Mouse (Mus musculus) kidney, embryonic 15.5 days (tissue): ENCODE measurements around the gene P2ry6. TPM values are rescaled to one million over a fixed set of nuclear protein-coding genes. Genes with fewer than 3 reads are reported as not detected.

Experiments
- ATAC-seq: fragments of 200-750 bp; cut with Nextera tagmentation; replicated peaks from 2 replicates; pipeline ENCODE4 v1.8.0; 2017; ENCODE audit warnings: moderate TSS enrichment; ENCODE audit not compliant: low FRiP score
- H3K27ac ChIP-seq: fragments of 300-500 bp; sonication (generic); 2 replicates; pipeline ENCODE4 v1.5.1; 2015; ENCODE audit warnings: mild to moderate bottlenecking, inconsistent platforms
- H3K27me3 ChIP-seq: fragments of 300-500 bp; sonication (generic); 2 replicates; pipeline ENCODE4 v1.6.1; 2015; ENCODE audit warnings: inconsistent platforms
- H3K36me3 ChIP-seq: fragments of 300-500 bp; sonication (generic); 2 replicates; pipeline ENCODE4 v1.6.1; 2015; ENCODE audit warnings: inconsistent platforms
- H3K4me1 ChIP-seq: fragments of 300-500 bp; sonication (generic); 2 replicates; pipeline ENCODE4 v1.6.1; 2015; ENCODE audit warnings: inconsistent platforms
- H3K4me2 ChIP-seq: fragments of 300-500 bp; sonication (generic); 2 replicates; pipeline ENCODE4 v1.6.1; 2015; ENCODE audit warnings: moderate library complexity, mild to moderate bottlenecking, inconsistent platforms
- H3K4me3 ChIP-seq: fragments of 300-500 bp; sonication (generic); replicated peaks from 2 replicates; pipeline ENCODE4 v1.5.1; 2015; ENCODE audit warnings: mild to moderate bottlenecking, inconsistent platforms
- H3K9ac ChIP-seq: fragments of 300-500 bp; sonication (generic); 2 replicates; pipeline ENCODE4 v1.6.1; 2015; ENCODE audit warnings: mild to moderate bottlenecking, inconsistent platforms
- H3K9me3 ChIP-seq: fragments of 300-500 bp; sonication (generic); replicated peaks from 2 replicates; pipeline ENCODE4 v1.6.1; 2016; ENCODE audit warnings: inconsistent platforms
- WGBS: fragments of 180-500 bp; shearing (Covaris S2); methylation state at CpG from one replicate; pipeline ENCODE4 v1.1.7; 2015; ENCODE audit warnings: mixed read lengths; 5-methylcytosine and 5-hydroxymethylcytosine counted together
- polyA plus RNA-seq: library from polyadenylated mRNA; unstranded; fragments of >200 nt; fragmentation: Nextera tagmentation; extraction: Ambion mirVana; gene quantifications from 2 replicates; pipeline ENCODE4 v1.2.1, GENCODE M21; 2015

The P2ry6 gene
- polyA plus RNA-seq, 1 experiment from 2014 or later = 5.2 TPM

DNA sequence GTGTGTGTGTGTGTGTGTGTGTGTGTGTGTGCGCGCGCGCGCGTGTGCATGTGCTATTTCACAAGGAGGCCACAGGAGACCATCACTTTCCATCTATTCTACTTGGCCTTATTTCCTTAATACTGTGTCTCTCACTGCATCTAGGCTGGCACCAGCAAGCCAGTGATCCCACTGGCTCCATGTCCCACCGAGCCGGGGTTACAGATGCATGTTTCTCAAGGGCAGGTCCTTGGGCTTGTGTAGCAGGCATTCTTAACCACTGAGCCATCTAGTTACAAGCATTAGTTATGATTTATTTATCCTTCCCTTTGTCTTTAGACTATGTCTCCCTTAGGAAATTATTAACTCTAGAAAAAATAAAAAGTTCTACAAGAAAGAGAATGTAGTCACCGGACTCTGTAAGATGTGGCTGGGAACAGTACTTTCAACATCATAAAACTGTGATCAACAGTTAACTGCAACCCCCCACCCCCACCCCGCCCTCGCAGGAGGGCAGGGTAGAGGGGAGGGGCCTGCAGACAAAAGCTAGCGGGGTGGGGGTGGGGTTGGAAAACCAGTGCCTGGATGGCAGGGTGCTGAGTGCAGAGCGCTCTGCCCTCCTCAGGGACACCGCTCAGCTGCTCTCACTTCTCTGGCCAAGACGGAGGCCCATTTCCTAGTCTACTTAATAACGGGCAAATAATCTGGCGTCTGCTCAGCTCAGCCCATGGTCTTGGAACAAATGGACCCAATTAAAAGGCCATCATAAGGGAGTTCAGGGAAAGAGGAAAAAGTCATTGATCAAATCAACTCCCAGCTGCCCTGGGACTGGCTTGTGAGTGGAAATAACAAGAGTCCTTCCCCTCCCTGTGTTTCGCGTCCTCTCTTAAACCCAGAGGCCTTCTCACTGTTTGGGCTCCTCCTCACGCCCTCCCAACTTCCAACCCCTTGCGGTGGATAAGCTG lies 10.3 kb upstream of the P2ry6 start:
- peak; percentile 85 for ATAC-seq
- H3K4me1 ChIP-seq = peaks cover 25% of the 10 kb centered on the region
- 0 out of 2 replicates have a peak, but pooled peaks cover 3% of the 10 kb centered on the region for H3K27me3 ChIP-seq
- H3K36me3 ChIP-seq = no peaks in the 10 kb centered on the region
- H3K27ac ChIP-seq = peak overlapping the region; percentile 78
- no peak overlapping the region for H3K4me3 ChIP-seq
- H3K4me2 ChIP-seq = peak overlapping the region; percentile 34
- no peaks in the 10 kb centered on the region for H3K9me3 ChIP-seq
- 36% methylated on average over 21 of the region's 21 CpGs for WGBS
- H3K9ac ChIP-seq = no peak overlapping the region

GRCm38 (mm10) chr7:100979175-100979574 lies 4.7 kb upstream of the P2ry6 start:
- Histone ChIP-seq H3K4me2 (no peak overlapping the region), H3K9ac (no peak overlapping the region), H3K27ac (no peak overlapping the region; the same call in 1 of the 2 replicates), H3K27me3 (peaks cover 16% of the 10 kb centered on the region), H3K9me3 (no peaks in the 10 kb centered on the region), H3K36me3 (no peaks in the 10 kb centered on the region), H3K4me3 (no peak overlapping the region), H3K4me1 (peaks cover 34% of the 10 kb centered on the region)
- 44% methylated on average over 2 of the region's 2 CpGs for WGBS
- peak; percentile 37; the same call in 1 of the 2 replicates for ATAC-seq

- Histone ChIP-seq H3K9me3 (no peaks in the 10 kb centered on the region), H3K4me1 (peaks cover 39% of the 10 kb centered on the region), H3K9ac (no peak overlapping the region), H3K27me3 (peaks cover 26% of the 10 kb centered on the region), H3K36me3 (no peaks in the 10 kb centered on the region), H3K4me2 (no peak overlapping the region), H3K4me3 (no peak overlapping the region), H3K27ac (no peak overlapping the region)
- no peak for ATAC-seq
- 82% methylated on average over 5 of the region's 5 CpGs for WGBS
These were observed 3.7 kb upstream of the P2ry6 start for GRCm38 (mm10) chr7:100978171-100978570.

DNA sequence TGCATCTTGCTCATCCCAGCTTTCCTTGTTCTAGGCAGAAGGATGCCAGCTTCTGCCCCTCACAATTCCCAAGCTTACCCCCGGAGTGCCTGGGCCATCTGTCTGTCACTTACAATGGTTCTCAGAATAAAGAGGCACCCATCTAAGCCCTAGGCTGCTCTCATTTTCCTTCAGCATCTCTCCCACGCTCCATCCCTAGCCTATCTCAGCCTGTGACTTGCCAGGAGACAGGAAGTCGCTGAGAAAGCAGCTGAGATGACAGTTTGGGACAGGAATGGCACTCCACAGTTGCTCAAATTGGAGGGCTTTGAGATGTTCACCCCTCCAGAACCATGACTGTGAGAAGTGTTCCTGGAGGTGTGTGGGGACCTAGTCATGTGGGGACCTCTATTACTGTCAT lies 1.6 kb downstream of the P2ry6 start:
- Histone ChIP-seq H3K27me3 (peaks cover 38% of the 10 kb centered on the region), H3K4me2 (no peak overlapping the region), H3K4me1 (peaks cover 35% of the 10 kb centered on the region), H3K4me3 (no peak overlapping the region), H3K36me3 (no peaks in the 10 kb centered on the region), H3K9ac (no peak overlapping the region), H3K27ac (no peak overlapping the region), H3K9me3 (no peaks in the 10 kb centered on the region)
- 56% methylated on average over 3 of the region's 3 CpGs for WGBS
- ATAC-seq = no peak

GRCm38 (mm10) chr7:100968874-100969659 lies 5.4 kb downstream of the P2ry6 start:
- Histone ChIP-seq H3K4me2 (no peak overlapping the region), H3K9me3 (no peaks in the 10 kb centered on the region), H3K27me3 (peaks cover 24% of the 10 kb centered on the region), H3K4me1 (peaks cover 24% of the 10 kb centered on the region), H3K36me3 (no peaks in the 10 kb centered on the region), H3K4me3 (no peak overlapping the region), H3K27ac (no peak overlapping the region), H3K9ac (no peak overlapping the region)
- no peak for ATAC-seq
- 76% methylated on average over 10 of the region's 10 CpGs for WGBS

DNA sequence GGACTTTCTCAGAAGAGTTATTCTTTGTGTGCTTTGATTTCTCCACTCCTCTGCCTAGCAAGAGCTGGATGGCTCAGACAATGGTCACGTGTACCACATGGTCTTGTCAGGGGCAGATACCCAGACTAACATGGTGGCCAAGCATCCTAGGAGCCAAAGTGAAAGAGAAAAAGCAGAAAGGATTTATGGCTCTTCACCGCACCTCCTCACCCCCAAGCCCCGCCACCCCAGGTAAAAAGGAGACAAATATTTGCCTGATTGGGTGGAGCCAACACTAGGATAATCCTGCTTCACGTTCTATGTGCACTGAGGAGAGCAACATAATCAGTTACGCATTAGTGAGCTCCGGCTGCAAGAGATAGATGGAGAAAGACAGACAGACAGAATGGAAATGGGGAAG lies 6.1 kb downstream of the P2ry6 start:
- H3K4me3 ChIP-seq = no peak overlapping the region
- ATAC-seq = no peak
- H3K4me2 ChIP-seq = no peak overlapping the region
- H3K9me3 ChIP-seq = no peaks in the 10 kb centered on the region
- H3K9ac ChIP-seq = no peak overlapping the region
- 81% methylated on average over 6 of the region's 6 CpGs for whole genome bisulfite sequencing
- no peak overlapping the region for H3K27ac ChIP-seq
- peaks cover 20% of the 10 kb centered on the region for H3K4me1 ChIP-seq
- no peaks in the 10 kb centered on the region for H3K36me3 ChIP-seq
- peaks cover 17% of the 10 kb centered on the region for H3K27me3 ChIP-seq

DNA sequence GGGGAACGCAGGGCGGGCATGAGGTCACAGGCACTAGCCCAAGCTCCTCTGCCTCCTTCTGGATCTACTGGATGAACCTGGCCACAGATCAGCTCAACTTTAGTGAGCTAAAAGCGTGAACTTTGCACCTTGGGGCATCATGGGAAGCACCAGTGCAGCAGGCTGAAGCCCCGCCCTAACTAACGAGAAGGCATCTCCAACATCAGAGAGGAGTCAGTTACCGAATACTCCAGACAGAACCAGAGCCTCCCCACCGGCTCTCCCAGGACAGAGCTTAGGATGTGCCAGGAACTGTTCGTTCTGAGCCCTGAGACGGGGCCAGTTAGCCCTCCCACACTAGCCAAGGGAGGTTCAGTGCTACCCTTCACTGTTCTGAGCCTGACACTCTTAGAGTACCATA lies 6.6 kb downstream of the P2ry6 start:
- Histone ChIP-seq H3K9ac (no peak overlapping the region), H3K4me3 (no peak overlapping the region), H3K4me1 (peaks cover 20% of the 10 kb centered on the region), H3K27ac (no peak overlapping the region), H3K36me3 (no peaks in the 10 kb centered on the region), H3K27me3 (peaks cover 11% of the 10 kb centered on the region), H3K4me2 (no peak overlapping the region), H3K9me3 (no peaks in the 10 kb centered on the region)
- no peak for ATAC-seq
- 68% methylated on average over 9 of the region's 9 CpGs for WGBS

DNA sequence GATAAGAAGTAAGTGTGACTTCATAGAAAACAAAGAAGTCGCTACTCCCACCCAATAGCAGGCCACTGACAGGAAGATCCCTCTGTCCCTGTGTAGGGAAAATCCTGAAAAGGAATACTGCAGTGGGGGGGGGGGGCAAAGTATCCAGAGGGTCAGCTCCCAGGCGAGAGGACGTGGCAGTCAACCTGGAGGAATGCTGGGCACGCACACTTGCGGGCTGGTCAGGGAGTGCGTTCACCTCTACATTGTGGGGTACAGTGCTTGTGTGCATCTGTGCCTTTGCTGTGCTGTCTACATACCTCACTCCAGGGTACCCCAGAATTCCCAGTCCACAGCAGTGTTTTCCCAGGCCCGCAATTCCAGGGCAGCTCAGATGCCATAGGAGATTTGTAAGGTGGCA lies 8.4 kb downstream of the P2ry6 start:
- Histone ChIP-seq H3K27ac (no peak overlapping the region), H3K4me2 (no peak overlapping the region), H3K27me3 (0 out of 2 replicates have a peak, but pooled peaks cover 4% of the 10 kb centered on the region), H3K4me1 (peaks cover 20% of the 10 kb centered on the region), H3K9ac (no peak overlapping the region), H3K4me3 (no peak overlapping the region), H3K36me3 (no peaks in the 10 kb centered on the region), H3K9me3 (no peaks in the 10 kb centered on the region)
- ATAC-seq = no peak
- 87% methylated on average over 7 of the region's 7 CpGs for WGBS

- 0 out of 2 replicates have a peak, but pooled peaks cover 4% of the 10 kb centered on the region for H3K27me3 ChIP-seq
These were observed 9.4 kb downstream of the P2ry6 start for GRCm38 (mm10) chr7:100965079-100965478.

DNA sequence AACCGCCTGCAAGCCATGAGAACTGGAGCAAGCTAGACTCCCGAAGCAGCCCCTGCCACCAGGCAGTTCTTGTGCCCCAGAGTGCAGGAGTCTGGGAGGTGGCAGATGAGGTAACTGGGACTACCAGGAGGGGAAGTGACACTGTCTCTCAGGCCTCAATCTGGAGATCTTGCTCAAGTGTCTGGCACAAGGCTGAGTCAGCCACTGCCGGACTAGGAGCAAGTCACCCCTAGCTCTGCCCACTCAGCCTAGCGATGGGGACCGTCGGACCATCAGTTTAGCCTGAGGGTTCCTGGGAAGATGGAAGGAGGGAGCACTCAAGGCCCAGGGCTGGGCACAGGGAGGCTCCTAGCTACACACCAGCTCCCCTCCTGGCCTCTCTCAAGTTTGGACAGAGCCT lies 10.2 kb downstream of the P2ry6 start:
- Histone ChIP-seq H3K27ac (no peak overlapping the region), H3K27me3 (0 out of 2 replicates have a peak, but pooled peaks cover 4% of the 10 kb centered on the region), H3K4me3 (no peak overlapping the region), H3K9ac (no peak overlapping the region), H3K36me3 (no peaks in the 10 kb centered on the region), H3K4me1 (peaks cover 10% of the 10 kb centered on the region; the same call in 1 of the 2 replicates), H3K9me3 (no peaks in the 10 kb centered on the region), H3K4me2 (no peak overlapping the region)
- whole genome bisulfite sequencing = 71% methylated on average over 6 of the region's 6 CpGs
- peak; percentile 9; the same call in 1 of the 2 replicates for ATAC-seq

More at GRCm38 (mm10) chr7:100965079-100965478, 9.4 kb downstream of the P2ry6 start:
- Histone ChIP-seq H3K27ac (no peak overlapping the region), H3K4me1 (peaks cover 17% of the 10 kb centered on the region), H3K4me3 (no peak overlapping the region), H3K9ac (no peak overlapping the region), H3K9me3 (no peaks in the 10 kb centered on the region), H3K36me3 (no peaks in the 10 kb centered on the region), H3K4me2 (no peak overlapping the region)
- no peak for ATAC-seq
- 25% methylated on average over 4 of the region's 4 CpGs for WGBS

- no peak for ATAC-seq
- H3K9me3 ChIP-seq = no peaks in the 10 kb centered on the region
- H3K27me3 ChIP-seq = 0 out of 2 replicates have a peak, but pooled peaks cover 4% of the 10 kb centered on the region
- no peak overlapping the region for H3K27ac ChIP-seq
- H3K36me3 ChIP-seq = no peaks in the 10 kb centered on the region
- no peak overlapping the region for H3K4me3 ChIP-seq
- 73% methylated on average over 8 of the region's 8 CpGs for WGBS
- peaks cover 10% of the 10 kb centered on the region; the same call in 1 of the 2 replicates for H3K4me1 ChIP-seq
- no peak overlapping the region for H3K4me2 ChIP-seq
- no peak overlapping the region for H3K9ac ChIP-seq
These were observed 11.1 kb downstream of the P2ry6 start for GRCm38 (mm10) chr7:100963381-100963780.

DNA sequence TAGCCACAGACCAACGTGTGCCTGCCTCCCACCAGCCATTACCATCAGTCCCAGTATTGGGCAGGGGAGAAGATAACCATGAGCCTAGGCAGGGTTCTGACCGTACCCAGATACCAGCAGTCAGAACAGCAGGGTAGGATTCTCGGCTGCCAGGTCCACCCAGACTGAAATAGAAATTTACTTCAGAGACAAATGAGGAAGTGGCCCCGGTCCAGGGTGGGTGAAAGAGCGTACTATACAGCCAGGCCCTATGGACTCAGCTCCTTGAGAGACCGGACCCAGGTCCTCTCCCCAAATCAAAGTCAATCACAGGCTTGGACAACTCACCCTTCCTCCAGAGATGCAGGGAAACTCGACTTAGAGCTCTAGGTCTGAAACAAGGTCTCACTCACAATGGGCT lies 13.3 kb downstream of the P2ry6 start:
- no peaks in the 10 kb centered on the region for H3K9me3 ChIP-seq
- no peak overlapping the region for H3K4me2 ChIP-seq
- H3K4me3 ChIP-seq = no peak overlapping the region
- no peak for ATAC-seq
- H3K4me1 ChIP-seq = peaks cover 5% of the 10 kb centered on the region; the same call in 1 of the 2 replicates
- H3K27me3 ChIP-seq = no peaks in the 10 kb centered on the region
- H3K9ac ChIP-seq = no peak overlapping the region
- H3K36me3 ChIP-seq = no peaks in the 10 kb centered on the region
- H3K27ac ChIP-seq = no peak overlapping the region
- 82% methylated on average over 7 of the region's 7 CpGs for WGBS
